Mouse (Mus musculus): Measurements from ENCODE around the gene Spdye4c. TPM values are rescaled to one million over a fixed set of nuclear protein-coding genes. Genes with fewer than 3 reads are reported as not detected.
A peak's percentile ranks its signal among the peaks of the same experiment; 100 is the strongest.

The Spdye4c gene
- polyA plus RNA-seq, 1 experiment from 2014 or later: not detected

GRCm38 (mm10) chr2:128552798-128553720 lies 38.0 kb upstream of the Spdye4c start:
- Histone ChIP-seq H3K4me2 (replicated peaks; ENCODE audit: low read depth, low read length) (no peak overlapping the region), H3K4me3 (ENCODE audit: low read depth, low read length) (no peak overlapping the region), H3K27me3 (ENCODE audit: control insufficient read depth, insufficient read depth, low read length) (no peaks in the 10 kb centered on the region), H3K9ac (ENCODE audit: low read depth, low read length) (no peak overlapping the region), H3K27ac (ENCODE audit: low read depth, low read length) (no peak overlapping the region), H3K4me1 (replicated peaks; ENCODE audit: control insufficient read depth, insufficient read depth, low read length) (no peaks in the 10 kb centered on the region), H3K9me3 (ENCODE audit: control insufficient read depth, low read length) (no peaks in the 10 kb centered on the region), H3K36me3 (ENCODE audit: control insufficient read depth, insufficient read depth, low read length) (no peaks in the 10 kb centered on the region)
- DNase-seq (ENCODE audit: low spot score) (no peak), ATAC-seq (ENCODE audit: low FRiP score) (no peak)
- 89% methylated on average over 8 of the region's 8 CpGs for WGBS

GRCm38 (mm10) chr2:128555082-128555481 lies 35.9 kb upstream of the Spdye4c start:
- no peak overlapping the region for H3K4me3 ChIP-seq (ENCODE audit: low read depth, low read length)
- H3K9me3 ChIP-seq (ENCODE audit: control insufficient read depth, low read length): no peaks in the 10 kb centered on the region
- ATAC-seq (ENCODE audit: low FRiP score) (no peak), DNase-seq (ENCODE audit: low spot score) (no peak)
- H3K4me2 ChIP-seq (replicated peaks; ENCODE audit: low read depth, low read length): no peak overlapping the region
- WGBS: 93% methylated on average over 9 of the region's 9 CpGs
- no peaks in the 10 kb centered on the region for H3K4me1 ChIP-seq (replicated peaks; ENCODE audit: control insufficient read depth, insufficient read depth, low read length)
- no peak overlapping the region for H3K9ac ChIP-seq (ENCODE audit: low read depth, low read length)
- H3K27ac ChIP-seq (ENCODE audit: low read depth, low read length): no peak overlapping the region
- H3K36me3 ChIP-seq (ENCODE audit: control insufficient read depth, insufficient read depth, low read length): no peaks in the 10 kb centered on the region
- H3K27me3 ChIP-seq (ENCODE audit: control insufficient read depth, insufficient read depth, low read length): no peaks in the 10 kb centered on the region

DNA sequence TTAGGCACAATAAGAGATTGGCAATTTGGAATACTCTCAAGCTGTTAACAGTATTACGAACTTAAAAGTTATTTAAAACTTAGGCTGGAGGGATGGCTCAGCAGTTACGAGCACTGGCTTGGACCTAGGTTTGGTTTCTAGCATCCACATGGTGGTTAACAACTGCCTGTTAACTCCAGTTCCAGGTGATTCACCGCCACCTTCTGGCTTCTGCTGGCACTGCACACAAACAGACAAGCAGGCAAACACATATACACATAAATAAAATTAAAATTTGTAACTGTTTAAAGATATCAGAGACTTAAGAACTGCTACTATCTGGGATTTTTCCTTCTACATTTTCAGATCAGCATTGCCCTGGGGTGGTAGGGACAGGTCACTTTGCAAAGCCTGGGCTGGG lies 26.8 kb upstream of the Spdye4c start:
- Histone ChIP-seq H3K27me3 (ENCODE audit: control insufficient read depth, insufficient read depth, low read length) (no peaks in the 10 kb centered on the region), H3K9me3 (ENCODE audit: control insufficient read depth, low read length) (no peaks in the 10 kb centered on the region), H3K36me3 (ENCODE audit: control insufficient read depth, insufficient read depth, low read length) (no peaks in the 10 kb centered on the region), H3K4me1 (replicated peaks; ENCODE audit: control insufficient read depth, insufficient read depth, low read length) (no peaks in the 10 kb centered on the region), H3K27ac (ENCODE audit: low read depth, low read length) (no peak overlapping the region), H3K4me3 (ENCODE audit: low read depth, low read length) (no peak overlapping the region), H3K4me2 (replicated peaks; ENCODE audit: low read depth, low read length) (no peak overlapping the region), H3K9ac (ENCODE audit: low read depth, low read length) (no peak overlapping the region)
- DNase-seq (ENCODE audit: low spot score) (no peak), ATAC-seq (ENCODE audit: low FRiP score) (no peak)
- 89% methylated on average over 3 of the region's 3 CpGs for WGBS

DNA sequence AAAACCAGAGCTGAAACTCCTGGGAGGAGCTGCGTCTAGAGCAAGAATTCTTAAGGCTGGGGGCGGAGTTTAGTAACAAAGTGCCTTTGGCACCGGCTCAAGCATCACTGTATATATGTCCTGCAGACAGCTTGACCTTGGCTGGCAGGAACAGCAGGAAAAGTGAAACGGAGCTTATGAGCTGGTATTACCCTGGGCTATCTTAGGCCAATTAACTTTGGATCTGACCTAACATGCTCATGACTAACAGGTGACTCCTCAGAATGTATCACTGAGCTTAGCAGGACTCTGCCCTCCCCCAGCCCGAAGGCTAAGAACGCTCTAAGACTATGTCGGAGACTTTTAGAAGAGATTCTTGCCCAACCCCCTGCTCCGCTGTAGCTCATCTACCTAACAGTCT lies 25.1 kb upstream of the Spdye4c start:
- DNase-seq (ENCODE audit: low spot score): no peak
- WGBS: 63% methylated on average over 8 of the region's 8 CpGs
- no peak overlapping the region for H3K4me2 ChIP-seq (replicated peaks; ENCODE audit: low read depth, low read length)

GRCm38 (mm10) chr2:128566304-128567147 lies 24.5 kb upstream of the Spdye4c start:
- H3K9ac ChIP-seq (ENCODE audit: low read depth, low read length): no peak overlapping the region
- no peak overlapping the region for H3K27ac ChIP-seq (ENCODE audit: low read depth, low read length)
- ATAC-seq (ENCODE audit: low FRiP score): no peak
- H3K4me1 ChIP-seq (replicated peaks; ENCODE audit: control insufficient read depth, insufficient read depth, low read length): no peaks in the 10 kb centered on the region
- 77% methylated on average over 10 of the region's 10 CpGs for WGBS
- no peak overlapping the region for H3K4me3 ChIP-seq (ENCODE audit: low read depth, low read length)
- no peaks in the 10 kb centered on the region for H3K36me3 ChIP-seq (ENCODE audit: control insufficient read depth, insufficient read depth, low read length)
- no peak overlapping the region for H3K4me2 ChIP-seq (replicated peaks; ENCODE audit: low read depth, low read length)
- H3K27me3 ChIP-seq (ENCODE audit: control insufficient read depth, insufficient read depth, low read length): no peaks in the 10 kb centered on the region
- no peaks in the 10 kb centered on the region for H3K9me3 ChIP-seq (ENCODE audit: control insufficient read depth, low read length)
- peak; percentile 34 for DNase-seq (ENCODE audit: low spot score)

More for the DNA sequence above, 25.1 kb upstream of the Spdye4c start:
- no peaks in the 10 kb centered on the region for H3K27me3 ChIP-seq (ENCODE audit: control insufficient read depth, insufficient read depth, low read length)
- no peak overlapping the region for H3K27ac ChIP-seq (ENCODE audit: low read depth, low read length)
- no peak overlapping the region for H3K4me3 ChIP-seq (ENCODE audit: low read depth, low read length)
- no peaks in the 10 kb centered on the region for H3K4me1 ChIP-seq (replicated peaks; ENCODE audit: control insufficient read depth, insufficient read depth, low read length)
- no peak for ATAC-seq (ENCODE audit: low FRiP score)
- no peaks in the 10 kb centered on the region for H3K36me3 ChIP-seq (ENCODE audit: control insufficient read depth, insufficient read depth, low read length)
- H3K9me3 ChIP-seq (ENCODE audit: control insufficient read depth, low read length): no peaks in the 10 kb centered on the region
- no peak overlapping the region for H3K9ac ChIP-seq (ENCODE audit: low read depth, low read length)

DNA sequence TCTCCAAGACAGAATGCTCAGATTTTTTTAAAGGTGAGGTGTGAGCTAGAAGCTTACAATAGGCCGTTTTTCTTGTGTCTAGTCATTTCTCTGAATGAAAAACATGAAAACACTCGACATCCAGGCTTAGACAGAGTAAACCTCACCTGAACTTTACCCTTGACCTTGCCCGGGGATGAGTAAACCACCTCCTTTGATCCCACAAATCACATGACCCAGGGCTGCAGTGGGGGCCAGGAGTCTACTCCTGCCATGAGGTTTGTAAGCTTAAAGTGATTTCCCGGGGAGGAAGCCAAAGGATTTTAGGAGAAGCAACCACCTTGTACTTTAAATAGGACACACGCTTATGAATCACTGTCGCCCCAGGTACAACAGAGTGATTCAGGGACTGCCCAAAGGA lies 23.0 kb upstream of the Spdye4c start:
- Histone ChIP-seq H3K4me1 (replicated peaks; ENCODE audit: control insufficient read depth, insufficient read depth, low read length) (no peaks in the 10 kb centered on the region), H3K4me3 (ENCODE audit: low read depth, low read length) (no peak overlapping the region), H3K9ac (ENCODE audit: low read depth, low read length) (no peak overlapping the region), H3K36me3 (ENCODE audit: control insufficient read depth, insufficient read depth, low read length) (no peaks in the 10 kb centered on the region), H3K27ac (ENCODE audit: low read depth, low read length) (no peak overlapping the region), H3K4me2 (replicated peaks; ENCODE audit: low read depth, low read length) (no peak overlapping the region), H3K27me3 (ENCODE audit: control insufficient read depth, insufficient read depth, low read length) (no peaks in the 10 kb centered on the region), H3K9me3 (ENCODE audit: control insufficient read depth, low read length) (no peaks in the 10 kb centered on the region)
- WGBS: 78% methylated on average over 6 of the region's 6 CpGs
- DNase-seq (ENCODE audit: low spot score) (no peak), ATAC-seq (ENCODE audit: low FRiP score) (no peak)

GRCm38 (mm10) chr2:128568490-128568889 lies 22.5 kb upstream of the Spdye4c start:
- Histone ChIP-seq H3K4me3 (ENCODE audit: low read depth, low read length) (no peak overlapping the region), H3K4me2 (replicated peaks; ENCODE audit: low read depth, low read length) (no peak overlapping the region), H3K36me3 (ENCODE audit: control insufficient read depth, insufficient read depth, low read length) (no peaks in the 10 kb centered on the region), H3K9me3 (ENCODE audit: control insufficient read depth, low read length) (no peaks in the 10 kb centered on the region), H3K9ac (ENCODE audit: low read depth, low read length) (no peak overlapping the region), H3K27ac (ENCODE audit: low read depth, low read length) (no peak overlapping the region), H3K4me1 (replicated peaks; ENCODE audit: control insufficient read depth, insufficient read depth, low read length) (no peaks in the 10 kb centered on the region), H3K27me3 (ENCODE audit: control insufficient read depth, insufficient read depth, low read length) (no peaks in the 10 kb centered on the region)
- DNase-seq (ENCODE audit: low spot score): no peak
- no peak for ATAC-seq (ENCODE audit: low FRiP score)
- WGBS: 60% methylated on average over 4 of the region's 4 CpGs

DNA sequence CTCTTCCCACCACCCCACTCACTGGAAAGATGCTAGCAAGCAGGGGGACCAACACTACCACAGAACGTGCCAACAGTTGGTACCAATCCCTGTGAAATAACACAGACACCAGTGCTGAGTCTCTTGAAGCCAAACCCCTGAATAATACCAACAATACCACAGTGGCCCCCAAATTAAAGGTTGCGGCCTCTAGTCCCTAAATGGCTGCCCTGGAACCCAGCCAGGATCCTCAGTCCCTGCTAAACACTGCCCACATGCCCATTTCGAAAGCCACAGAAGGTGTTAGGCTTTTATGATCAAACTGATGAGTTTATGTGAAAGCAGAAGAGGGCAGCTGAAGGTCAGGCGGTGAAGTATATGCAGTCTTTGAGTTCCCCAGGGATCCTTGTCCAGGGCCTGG lies 20.0 kb upstream of the Spdye4c start:
- DNase-seq (ENCODE audit: low spot score) (no peak), ATAC-seq (ENCODE audit: low FRiP score) (no peak)
- Histone ChIP-seq H3K9me3 (ENCODE audit: control insufficient read depth, low read length) (no peaks in the 10 kb centered on the region), H3K27me3 (ENCODE audit: control insufficient read depth, insufficient read depth, low read length) (no peaks in the 10 kb centered on the region), H3K9ac (ENCODE audit: low read depth, low read length) (no peak overlapping the region), H3K4me3 (ENCODE audit: low read depth, low read length) (no peak overlapping the region), H3K4me1 (replicated peaks; ENCODE audit: control insufficient read depth, insufficient read depth, low read length) (no peaks in the 10 kb centered on the region), H3K36me3 (ENCODE audit: control insufficient read depth, insufficient read depth, low read length) (no peaks in the 10 kb centered on the region), H3K4me2 (replicated peaks; ENCODE audit: low read depth, low read length) (no peak overlapping the region), H3K27ac (ENCODE audit: low read depth, low read length) (no peak overlapping the region)
- WGBS: 87% methylated on average over 4 of the region's 4 CpGs

All from hindbrain, embryonic 11.5 days (tissue).